Mouse (Mus musculus) forebrain, embryonic 13.5 days (tissue): ENCODE data around the gene Tspoap1. TPM values are rescaled to one million over a fixed set of nuclear protein-coding genes. Genes with fewer than 3 reads are reported as not detected.

ENCODE experiments used
- microRNA counts: library from miRNA; unstranded; fragments of <30 nt; microRNA quantifications from one replicate; lab custom pipeline; 2016
- microRNA-seq: library from miRNA; unstranded; fragments of <30 nt; microRNA quantifications from one replicate; pipeline ENCODE4, GENCODE M21; 2016
- polyA plus RNA-seq: library from polyadenylated mRNA; unstranded; fragments of >200 nt; fragmentation: Nextera tagmentation; extraction: Ambion mirVana; gene quantifications from 2 replicates; pipeline ENCODE4 v1.2.1, GENCODE M21; 2015

Tspoap1 gene
- polyA plus RNA-seq, 1 experiment from 2014 or later = 20.7 TPM

MicroRNA genes within 50 kb of the gene (microRNA counts, 519-probe panel; counts per million panel counts)
- microRNA mmu-miR-142-3p (lab: Ali Mortazavi, UCI) (3,174 counts per million, percentile 68 among the panel's probes with 10 or more counts), microRNA mmu-miR-142-5p (lab: Ali Mortazavi, UCI) (4,555 counts per million, percentile 85 among the panel's probes with 10 or more counts)

Small RNA genes within 50 kb of the gene (microRNA-seq; reads per million reads assigned to microRNA genes)
- gene Mir142 = not detected
- gene Mir142b = not detected

Other genes with a start within 250 kb of the Tspoap1 start
- not detected in 2 replicates for gene Gm11492, start 193.9 kb upstream of the Tspoap1 start, polyA plus RNA-seq
- gene Sept4, start 191.6 kb upstream of the Tspoap1 start, polyA plus RNA-seq = 12.0 and 13.4 TPM in 2 replicates
- 49.2 and 54.6 TPM in 2 replicates for gene Mtmr4, start 168.4 kb upstream of the Tspoap1 start, polyA plus RNA-seq
- 0.27 and 0.53 TPM in 2 replicates for gene Hsf5, start 143.4 kb upstream of the Tspoap1 start, polyA plus RNA-seq
- gene Rnf43, start 97.8 kb upstream of the Tspoap1 start, polyA plus RNA-seq = 0.70 and 1.5 TPM in 2 replicates
- gene Supt4a, start 23.0 kb upstream of the Tspoap1 start, polyA plus RNA-seq = 168 and 177 TPM in 2 replicates
- gene Mpo, start 33.0 kb downstream of the Tspoap1 start, polyA plus RNA-seq = 0.17 and 0.44 TPM in 2 replicates
- gene Lpo, start 67.7 kb downstream of the Tspoap1 start, polyA plus RNA-seq = 0.18 and 0.26 TPM in 2 replicates
- gene Mks1, start 92.7 kb downstream of the Tspoap1 start, polyA plus RNA-seq = 11.8 and 15.5 TPM in 2 replicates
- gene Epx, start 115.0 kb downstream of the Tspoap1 start, polyA plus RNA-seq = not detected in 2 replicates
- gene Olfr462, start 131.7 kb downstream of the Tspoap1 start, polyA plus RNA-seq = not detected in 2 replicates
- not detected in 2 replicates for gene Olfr463, start 136.8 kb downstream of the Tspoap1 start, polyA plus RNA-seq
- not detected in 2 replicates for gene Olfr464, start 160.4 kb downstream of the Tspoap1 start, polyA plus RNA-seq
- 32.4 and 37.0 TPM in 2 replicates for gene Dynll2, start 227.0 kb downstream of the Tspoap1 start, polyA plus RNA-seq